Mouse (Mus musculus) heart, embryonic 12.5 days (tissue): ENCODE data around the gene Fnip1. TPM values are rescaled to one million over a fixed set of nuclear protein-coding genes. Genes with fewer than 3 reads are reported as not detected.

ENCODE experiments used
- ATAC-seq: fragments of 200-750 bp; cut with Nextera tagmentation; 2 replicates; pipeline ENCODE4 v1.8.0; 2017; ENCODE audit warnings: moderate TSS enrichment, moderate library complexity; ENCODE audit not compliant: insufficient number of reproducible peaks, low FRiP score
- H3K27ac ChIP-seq: fragments of 300-500 bp; sonication (generic); 2 replicates; pipeline ENCODE4 v1.5.1; 2016; ENCODE audit warnings: mild to moderate bottlenecking, moderate library complexity; ENCODE audit not compliant: poor library complexity, severe bottlenecking
- H3K27me3 ChIP-seq: fragments of 300-500 bp; sonication (generic); replicated peaks from 2 replicates; pipeline ENCODE4 v1.6.1; 2016; ENCODE audit warnings: mild to moderate bottlenecking, moderate library complexity
- H3K36me3 ChIP-seq: fragments of 300-500 bp; sonication (generic); 2 replicates; pipeline ENCODE4 v1.6.1; 2016; ENCODE audit warnings: mild to moderate bottlenecking, moderate library complexity
- H3K4me1 ChIP-seq: fragments of 300-500 bp; sonication (generic); replicated peaks from 2 replicates; pipeline ENCODE4 v1.6.1; 2016; ENCODE audit warnings: mild to moderate bottlenecking
- H3K4me2 ChIP-seq: fragments of 300-500 bp; sonication (generic); 2 replicates; pipeline ENCODE4 v1.6.1; 2016; ENCODE audit warnings: mild to moderate bottlenecking, moderate library complexity
- H3K4me3 ChIP-seq: fragments of 300-500 bp; sonication (generic); 2 replicates; pipeline ENCODE4 v1.5.1; 2016; ENCODE audit warnings: mild to moderate bottlenecking
- H3K9ac ChIP-seq: fragments of 300-500 bp; sonication (generic); 2 replicates; pipeline ENCODE4 v1.6.1; 2016; ENCODE audit warnings: mild to moderate bottlenecking, moderate library complexity
- H3K9me3 ChIP-seq: fragments of 300-500 bp; sonication (generic); replicated peaks from 2 replicates; pipeline ENCODE4 v1.6.1; 2016; ENCODE audit warnings: mild to moderate bottlenecking, moderate library complexity
- WGBS: fragments of 180-500 bp; shearing (Covaris S2); methylation state at CpG from one replicate; pipeline ENCODE4 v1.1.7; 2016; 5-methylcytosine and 5-hydroxymethylcytosine counted together
- polyA plus RNA-seq: library from polyadenylated mRNA; unstranded; fragments of >200 nt; fragmentation: Nextera tagmentation; extraction: Ambion mirVana; gene quantifications from 2 replicates; pipeline ENCODE4 v1.2.1, GENCODE M21; 2016

Fnip1 gene
- polyA plus RNA-seq, 1 experiment from 2014 or later, result 10.4 TPM

- Histone ChIP-seq H3K9ac (peak within 1 kb of the TSS; percentile 86), H3K36me3 (no peaks in the 10 kb centered on the region), H3K27ac (peak within 1 kb of the TSS; percentile 96), H3K9me3 (no peaks in the 10 kb centered on the region), H3K4me3 (peak within 1 kb of the TSS; percentile 84), H3K4me1 (peaks cover 26% of the 10 kb centered on the region), H3K4me2 (peak within 1 kb of the TSS; percentile 84), H3K27me3 (no peaks in the 10 kb centered on the region)
- whole genome bisulfite sequencing, result under 1% methylated on average over 73 of the region's 73 CpGs
- peak; percentile 96 for ATAC-seq
These were observed 84.8 kb downstream of the Fnip1 start, which contains the start of gene Rapgef6 for GRCm38 (mm10) chr11:54522529-54523430. TSS of gene Rapgef6 (plus strand) at chr11:54522847.

- peaks cover 26% of the 10 kb centered on the region for H3K4me1 ChIP-seq
- WGBS, result 14% methylated on average over 10 of the region's 10 CpGs
- no peak for ATAC-seq
- H3K36me3 ChIP-seq, result no peaks in the 10 kb centered on the region
- H3K27me3 ChIP-seq, result no peaks in the 10 kb centered on the region
- peak overlapping the region; percentile 95 for H3K27ac ChIP-seq
- peak overlapping the region; percentile 86 for H3K9ac ChIP-seq
- peak overlapping the region; percentile 65 for H3K4me2 ChIP-seq
- H3K9me3 ChIP-seq, result no peaks in the 10 kb centered on the region
- H3K4me3 ChIP-seq, result peak overlapping the region; percentile 84
These were observed 85.5 kb downstream of the Fnip1 start for GRCm38 (mm10) chr11:54523431-54524001.

GRCm38 (mm10) chr11:54528002-54528401 lies 90.0 kb downstream of the Fnip1 start:
- Histone ChIP-seq H3K9me3 (no peaks in the 10 kb centered on the region), H3K36me3 (no peaks in the 10 kb centered on the region), H3K27me3 (no peaks in the 10 kb centered on the region), H3K4me2 (no peak overlapping the region), H3K4me1 (peaks cover 44% of the 10 kb centered on the region), H3K4me3 (no peak overlapping the region), H3K27ac (no peak overlapping the region), H3K9ac (no peak overlapping the region)
- 86% methylated on average over 2 of the region's 2 CpGs for WGBS
- no peak for ATAC-seq

- Histone ChIP-seq H3K27me3 (no peaks in the 10 kb centered on the region), H3K4me3 (no peak overlapping the region), H3K36me3 (no peaks in the 10 kb centered on the region), H3K4me1 (peaks cover 38% of the 10 kb centered on the region), H3K4me2 (no peak overlapping the region), H3K9ac (no peak overlapping the region), H3K27ac (peak overlapping the region; percentile 85), H3K9me3 (no peaks in the 10 kb centered on the region)
- peak; percentile 55; the same call in 1 of the 2 replicates for ATAC-seq
- WGBS, result 16% methylated on average over 1 of the region's 1 CpGs
These were observed 92.4 kb downstream of the Fnip1 start for GRCm38 (mm10) chr11:54530391-54530790.

DNA sequence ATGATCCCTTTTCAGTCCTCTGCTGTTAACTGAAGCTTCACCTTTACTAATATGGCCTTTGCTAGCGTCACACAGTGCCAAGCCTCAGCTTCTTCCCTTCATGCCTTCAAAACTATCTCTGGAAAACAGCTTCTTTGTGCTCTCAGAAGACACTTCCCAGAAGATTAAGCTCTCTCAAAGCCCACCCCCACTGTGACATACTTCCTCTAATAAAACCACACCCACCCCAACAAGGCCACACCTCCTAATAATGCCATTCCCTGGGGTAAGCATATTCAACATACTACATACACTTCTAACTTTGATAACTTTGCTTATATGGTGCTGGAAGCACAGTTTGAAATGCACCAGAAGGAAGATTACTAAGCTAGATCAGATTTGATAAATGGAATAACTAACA lies 92.9 kb downstream of the Fnip1 start:
- Histone ChIP-seq H3K27ac (peak overlapping the region; percentile 85), H3K36me3 (no peaks in the 10 kb centered on the region), H3K9ac (no peak overlapping the region), H3K4me2 (no peak overlapping the region), H3K27me3 (no peaks in the 10 kb centered on the region), H3K4me1 (peaks cover 39% of the 10 kb centered on the region), H3K9me3 (no peaks in the 10 kb centered on the region), H3K4me3 (no peak overlapping the region)
- no peak for ATAC-seq
- 81% methylated on average over 1 of the region's 1 CpGs for WGBS

DNA sequence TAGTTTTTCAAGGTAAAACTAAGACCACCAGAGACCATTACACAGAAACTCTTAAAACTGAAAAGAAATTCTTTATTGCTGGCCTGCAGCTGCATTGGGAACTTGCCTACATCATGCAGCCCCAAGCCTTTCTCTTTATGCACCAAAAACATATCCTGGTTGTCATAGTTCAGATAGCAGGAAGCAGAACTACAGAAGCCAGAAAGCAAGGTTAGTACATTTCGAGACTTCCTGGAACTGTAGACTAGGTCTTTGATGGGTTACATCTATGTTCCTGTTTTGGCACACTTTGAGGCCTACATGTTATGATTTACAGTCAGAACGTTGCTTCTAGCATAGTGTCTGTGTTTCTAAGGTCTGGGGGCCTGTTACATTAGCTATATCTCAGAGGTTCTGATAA lies 95.8 kb downstream of the Fnip1 start:
- no peak for ATAC-seq
- 74% methylated on average over 2 of the region's 2 CpGs for WGBS

DNA sequence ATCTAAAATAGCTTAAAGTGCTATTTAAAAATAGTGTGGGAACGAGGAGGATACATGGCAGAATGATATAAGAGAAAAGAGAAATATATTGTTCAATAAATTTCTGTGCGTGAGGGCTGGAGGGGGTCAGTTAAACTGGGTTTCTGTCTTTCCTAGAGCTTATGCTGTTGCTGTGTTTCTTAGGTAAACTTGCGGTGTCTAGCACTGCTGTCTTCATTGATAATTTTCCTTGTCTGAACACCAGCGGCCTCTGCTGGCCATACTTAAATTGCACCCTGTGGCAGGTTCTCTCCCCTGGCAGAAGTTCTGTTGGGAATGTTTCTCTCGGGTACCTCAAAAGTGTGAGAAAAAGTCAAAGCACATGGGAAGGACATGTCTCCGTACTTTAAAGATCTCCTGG lies 96.9 kb downstream of the Fnip1 start:
- Histone ChIP-seq H3K4me1 (peaks cover 28% of the 10 kb centered on the region), H3K9me3 (no peaks in the 10 kb centered on the region), H3K4me2 (no peak overlapping the region), H3K27ac (no peak overlapping the region), H3K4me3 (no peak overlapping the region), H3K36me3 (no peaks in the 10 kb centered on the region), H3K27me3 (no peaks in the 10 kb centered on the region), H3K9ac (no peak overlapping the region)
- ATAC-seq, result no peak
- WGBS, result 53% methylated on average over 6 of the region's 6 CpGs

More for the DNA sequence above, 95.8 kb downstream of the Fnip1 start:
- Histone ChIP-seq H3K4me2 (no peak overlapping the region), H3K4me1 (peaks cover 35% of the 10 kb centered on the region), H3K27ac (no peak overlapping the region), H3K9me3 (no peaks in the 10 kb centered on the region), H3K27me3 (no peaks in the 10 kb centered on the region), H3K9ac (no peak overlapping the region), H3K36me3 (no peaks in the 10 kb centered on the region), H3K4me3 (no peak overlapping the region)

- H3K4me2 ChIP-seq, result no peak overlapping the region
- H3K4me3 ChIP-seq, result no peak overlapping the region
- H3K9ac ChIP-seq, result no peak overlapping the region
- no peaks in the 10 kb centered on the region for H3K36me3 ChIP-seq
- WGBS, result 70% methylated on average over 2 of the region's 2 CpGs
- H3K27ac ChIP-seq, result no peak overlapping the region
- ATAC-seq, result no peak
- peaks cover 14% of the 10 kb centered on the region for H3K4me1 ChIP-seq
- no peaks in the 10 kb centered on the region for H3K27me3 ChIP-seq
- H3K9me3 ChIP-seq, result no peaks in the 10 kb centered on the region
These were observed 101.0 kb downstream of the Fnip1 start for GRCm38 (mm10) chr11:54539031-54539430.

DNA sequence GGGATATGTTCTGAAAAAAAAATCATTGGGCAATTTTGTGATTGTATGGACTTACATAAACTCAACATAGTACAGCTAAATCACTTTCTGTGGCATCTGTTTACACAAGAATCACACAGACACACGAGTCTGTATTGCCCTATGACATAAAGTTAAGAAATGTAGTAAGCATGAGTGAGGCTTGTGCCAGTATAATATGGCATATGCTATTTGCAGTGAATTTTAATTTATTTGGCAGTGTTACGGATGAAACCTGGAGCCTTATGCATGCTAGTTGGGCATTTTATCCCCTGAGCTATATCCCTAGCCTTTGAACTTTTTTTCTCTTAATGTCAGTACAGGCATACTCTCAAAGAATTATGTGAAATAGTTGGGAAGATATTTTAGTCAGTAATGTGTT lies 101.5 kb downstream of the Fnip1 start:
- no peak overlapping the region for H3K9ac ChIP-seq
- H3K27ac ChIP-seq, result no peak overlapping the region
- no peak for ATAC-seq
- WGBS, result 88% methylated on average over 2 of the region's 2 CpGs
- peaks cover 14% of the 10 kb centered on the region for H3K4me1 ChIP-seq
- H3K9me3 ChIP-seq, result no peaks in the 10 kb centered on the region
- no peaks in the 10 kb centered on the region for H3K27me3 ChIP-seq
- H3K36me3 ChIP-seq, result no peaks in the 10 kb centered on the region
- H3K4me2 ChIP-seq, result no peak overlapping the region
- no peak overlapping the region for H3K4me3 ChIP-seq

DNA sequence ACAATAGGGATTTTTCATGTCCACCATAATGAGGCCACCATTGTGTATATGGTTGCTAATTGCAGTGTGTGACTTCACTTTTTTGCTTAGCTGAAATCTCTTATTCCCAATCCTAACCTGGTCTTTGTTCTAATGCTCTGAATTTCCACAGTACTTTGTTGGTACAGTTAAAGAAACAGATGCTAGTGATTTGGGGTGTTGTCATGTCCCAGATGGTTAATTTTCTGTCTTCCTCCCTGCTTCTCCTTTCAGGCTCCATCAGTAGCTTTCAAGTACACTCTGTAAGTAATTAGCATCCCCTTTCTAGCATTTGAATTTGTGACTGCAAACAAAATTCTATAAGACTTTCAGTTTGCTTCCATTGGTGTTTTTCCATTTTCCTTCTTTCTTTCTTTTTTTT lies 102.3 kb downstream of the Fnip1 start:
- Histone ChIP-seq H3K27me3 (no peaks in the 10 kb centered on the region), H3K4me1 (peaks cover 13% of the 10 kb centered on the region), H3K36me3 (no peaks in the 10 kb centered on the region), H3K9me3 (no peaks in the 10 kb centered on the region), H3K27ac (no peak overlapping the region), H3K4me3 (no peak overlapping the region), H3K4me2 (no peak overlapping the region), H3K9ac (no peak overlapping the region)
- no peak for ATAC-seq

DNA sequence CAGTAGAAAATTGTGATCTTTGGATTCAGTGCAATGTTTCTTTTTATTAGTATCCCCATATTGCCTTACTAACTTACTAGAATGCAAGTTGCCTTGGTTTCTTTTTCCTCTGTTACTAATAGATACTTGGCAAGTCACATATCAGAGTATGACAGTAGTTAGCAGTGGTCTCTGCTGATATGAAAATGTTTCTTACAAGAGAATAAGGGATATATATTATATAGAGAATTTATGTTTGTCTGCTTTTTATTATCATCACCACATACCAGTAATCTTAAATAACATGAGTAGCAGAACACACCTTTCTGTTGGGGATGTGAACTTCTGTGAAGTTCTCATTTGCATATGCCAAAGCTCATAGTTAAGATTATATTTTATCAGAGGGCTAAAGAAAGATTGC lies 104.4 kb downstream of the Fnip1 start:
- H3K27me3 ChIP-seq, result no peaks in the 10 kb centered on the region
- no peak overlapping the region for H3K27ac ChIP-seq
- H3K36me3 ChIP-seq, result no peaks in the 10 kb centered on the region
- no peak overlapping the region for H3K9ac ChIP-seq
- no peak overlapping the region for H3K4me3 ChIP-seq
- H3K4me1 ChIP-seq, result peaks cover 12% of the 10 kb centered on the region
- no peak for ATAC-seq
- no peaks in the 10 kb centered on the region for H3K9me3 ChIP-seq
- no peak overlapping the region for H3K4me2 ChIP-seq
